Comparison of ENCODE assay signal across 8 mouse cellular contexts in genomic region chr12:79988401-79989358, GRCm38 (mm10).
DNase-seq lines count a peak whose midpoint lies in the region; ATAC-seq lines count a peak whose summit lies in the region.

No protein-coding gene starts in this region.

- H3K9me3 ChIP-seq in lung, embryonic 16.5 days (ENCODE audit: control insufficient read depth, low read length): no peaks in the 10 kb centered on the region
- no peaks in the 10 kb centered on the region for H3K9me3 ChIP-seq in hindbrain, embryonic 12.5 days (replicated peaks)
- H3K9me3 ChIP-seq in midbrain, embryonic 16.5 days (replicated peaks; ENCODE audit: control insufficient read depth, low read length, poor library complexity, severe bottlenecking): no peaks in the 10 kb centered on the region

- H3K27ac ChIP-seq in lung, embryonic 16.5 days (ENCODE audit: low read length): peak overlapping the region; percentile 76
- peak overlapping the region; percentile 56 for H3K27ac ChIP-seq in hindbrain, embryonic 12.5 days
- peak overlapping the region; percentile 67 for H3K27ac ChIP-seq in midbrain, embryonic 16.5 days (ENCODE audit: low read length)

- no peaks in the 10 kb centered on the region for H3K27me3 ChIP-seq in lung, embryonic 16.5 days (ENCODE audit: control insufficient read depth, insufficient read depth, low read depth, low read length)
- H3K27me3 ChIP-seq in hindbrain, embryonic 12.5 days: no peaks in the 10 kb centered on the region
- no peaks in the 10 kb centered on the region for H3K27me3 ChIP-seq in midbrain, embryonic 16.5 days (ENCODE audit: control insufficient read depth, insufficient read depth, low read depth, low read length)

- no peak overlapping the region for H3K4me2 ChIP-seq in lung, embryonic 16.5 days (ENCODE audit: low read depth, low read length)
- H3K4me2 ChIP-seq in hindbrain, embryonic 12.5 days (replicated peaks): no peak overlapping the region
- no peak overlapping the region for H3K4me2 ChIP-seq in midbrain, embryonic 16.5 days (ENCODE audit: low read length)

- no peaks in the 10 kb centered on the region for H3K36me3 ChIP-seq in lung, embryonic 16.5 days (ENCODE audit: control insufficient read depth, insufficient read depth, low read length)
- no peaks in the 10 kb centered on the region for H3K36me3 ChIP-seq in hindbrain, embryonic 12.5 days
- no peaks in the 10 kb centered on the region for H3K36me3 ChIP-seq in midbrain, embryonic 16.5 days (ENCODE audit: control insufficient read depth, insufficient read depth, low read length)

- no peak for ATAC-seq in lung, embryonic 16.5 days (ENCODE audit: low read depth)
- ATAC-seq in hindbrain, embryonic 12.5 days (ENCODE audit: low FRiP score): no peak
- peak; percentile 53 for ATAC-seq in midbrain, embryonic 16.5 days
- ATAC-seq in activated CD4-positive, CD25-positive, alpha-beta regulatory T cell, adult 4 months: no peak

- H3K4me1 ChIP-seq in lung, embryonic 16.5 days (replicated peaks; ENCODE audit: control insufficient read depth, insufficient read depth, low read length): peaks cover 55% of the 10 kb centered on the region
- peaks cover 42% of the 10 kb centered on the region for H3K4me1 ChIP-seq in hindbrain, embryonic 12.5 days
- peaks cover 12% of the 10 kb centered on the region for H3K4me1 ChIP-seq in midbrain, embryonic 16.5 days (ENCODE audit: control insufficient read depth, insufficient read depth, low read length)

- DNase-seq in lung, postnatal 10 days: no peak
- peak; percentile 71 for DNase-seq in c-Kit-positive CD71-positive TER-119-positive erythroid progenitor cells, embryonic 14.5 days (ENCODE audit: low spot score)
- DNase-seq in MN1 (ENCODE audit: low spot score): no peak
- no peak for DNase-seq in gastrocnemius, adult 8-10 months (ENCODE audit: low spot score in 2 of 2)

- H3K4me3 ChIP-seq in lung, embryonic 16.5 days (ENCODE audit: low read length): no peak overlapping the region
- no peak overlapping the region for H3K4me3 ChIP-seq in hindbrain, embryonic 12.5 days
- H3K4me3 ChIP-seq in midbrain, embryonic 16.5 days (ENCODE audit: low read depth, low read length): no peak overlapping the region

- peak overlapping the region; percentile 27; the same call in 1 of the 2 replicates for H3K9ac ChIP-seq in lung, embryonic 16.5 days (ENCODE audit: low read length)
- H3K9ac ChIP-seq in hindbrain, embryonic 12.5 days: no peak overlapping the region
- H3K9ac ChIP-seq in midbrain, embryonic 16.5 days (ENCODE audit: low read depth, low read length): no peak overlapping the region

- WGBS in lung, embryonic 16.5 days: 39% methylated on average over 11 of the region's 11 CpGs
- WGBS in hindbrain, embryonic 12.5 days: 79% methylated on average over 11 of the region's 11 CpGs
- 76% methylated on average over 11 of the region's 11 CpGs for WGBS in midbrain, embryonic 16.5 days
